Mouse (Mus musculus): ENCODE results near the gene Nupr1.
A peak's percentile ranks its signal among the peaks of the same experiment; 100 is the strongest.

Gene Nupr1

DNA sequence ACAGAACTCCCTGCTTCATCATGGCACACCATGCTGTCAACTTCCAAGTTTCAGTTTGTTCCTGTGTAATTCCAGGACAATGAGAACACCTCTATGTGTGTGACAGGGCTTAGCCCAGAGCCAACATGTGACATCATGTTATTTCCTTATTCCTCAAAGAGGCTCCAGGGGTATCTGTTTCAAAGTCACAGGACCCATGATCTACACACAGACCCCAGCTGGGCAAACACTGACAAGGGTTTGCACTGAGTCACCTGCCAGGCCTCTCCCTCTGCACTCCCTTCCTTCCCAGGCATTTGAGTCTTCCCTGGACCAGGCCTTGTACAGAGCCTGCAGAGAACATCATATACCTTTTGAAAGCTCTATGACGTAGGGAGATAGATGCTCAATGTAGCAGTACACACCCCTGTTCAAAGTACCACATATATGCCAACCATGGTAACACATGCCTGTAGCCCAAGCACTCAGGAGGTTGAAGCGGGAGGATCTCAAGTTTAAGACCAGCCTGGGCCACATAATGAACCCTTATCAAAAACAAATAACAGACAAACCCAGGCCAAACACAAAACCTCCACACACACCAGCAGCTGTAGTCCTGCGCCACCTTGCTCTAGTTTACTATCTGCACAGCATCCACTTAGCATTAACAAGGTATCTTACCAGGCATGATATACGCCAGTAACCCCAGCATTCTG, at the start of gene Nupr1:
Gene Nupr1 (minus strand): TSS at position 38 of the 695 bp plus-strand sequence.
- no peak for DNase-seq (ENCODE audit: low spot score in 2 of 2)

DNA sequence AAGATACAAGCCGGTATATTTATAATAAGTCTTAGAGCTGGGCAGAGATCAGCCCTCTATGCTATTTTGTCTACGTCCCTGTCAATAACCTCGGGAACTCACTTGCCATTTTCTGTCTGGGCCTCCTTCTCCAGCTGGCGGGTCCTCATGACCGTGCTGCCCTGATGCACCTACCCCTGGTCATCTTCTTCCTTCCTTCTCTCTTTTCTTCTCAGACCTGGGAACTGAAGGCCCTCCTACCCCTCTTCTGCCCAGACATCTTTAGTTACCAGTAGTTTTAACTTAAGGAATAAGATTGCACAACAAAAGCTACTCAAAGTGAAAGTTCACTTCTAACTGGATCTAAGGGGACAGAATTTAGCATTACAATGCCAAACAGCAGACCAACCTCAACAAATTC, 49.0 kb upstream of the Nupr1 start:
- no peak for DNase-seq (ENCODE audit: low spot score in 2 of 2)

DNA sequence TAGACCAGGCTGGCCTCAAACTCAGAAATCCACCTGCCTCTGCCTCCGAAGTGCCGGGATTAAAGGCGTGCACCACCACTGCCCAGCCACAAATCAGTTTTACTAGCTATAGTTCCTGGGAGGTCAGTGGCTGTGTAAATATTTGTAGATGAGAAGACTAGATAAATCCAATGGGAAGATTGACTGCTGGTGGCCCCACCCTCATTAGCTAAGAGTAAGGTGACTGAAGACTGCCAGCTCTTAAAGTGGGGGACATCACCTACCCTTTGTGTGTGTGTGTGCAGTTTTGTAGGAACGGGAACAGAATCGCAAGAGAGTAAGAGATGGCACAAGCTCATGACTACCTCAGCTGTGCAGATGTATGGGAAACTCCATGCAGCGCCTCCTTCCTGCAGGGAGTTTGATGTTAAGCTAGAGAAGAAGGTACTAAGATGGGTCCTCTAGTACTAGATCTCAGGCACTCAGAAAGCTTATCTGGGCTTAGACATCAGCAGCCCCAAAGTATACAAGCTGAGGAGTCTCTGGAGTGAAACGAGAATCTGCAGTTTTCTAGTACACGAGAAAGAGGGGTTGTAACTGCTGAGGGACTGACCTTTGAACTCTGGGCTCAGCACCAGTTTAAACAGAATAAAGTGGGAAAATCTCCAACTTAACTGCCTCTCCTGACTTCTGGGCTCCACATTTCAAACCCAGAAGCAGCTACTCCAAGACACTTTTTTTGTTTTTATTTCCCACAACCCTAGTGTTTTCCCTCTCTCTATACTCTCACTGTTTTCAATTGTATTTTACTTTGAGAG, 48.1 kb upstream of the Nupr1 start:
- no peak for DNase-seq (ENCODE audit: low spot score in 2 of 2)

DNA sequence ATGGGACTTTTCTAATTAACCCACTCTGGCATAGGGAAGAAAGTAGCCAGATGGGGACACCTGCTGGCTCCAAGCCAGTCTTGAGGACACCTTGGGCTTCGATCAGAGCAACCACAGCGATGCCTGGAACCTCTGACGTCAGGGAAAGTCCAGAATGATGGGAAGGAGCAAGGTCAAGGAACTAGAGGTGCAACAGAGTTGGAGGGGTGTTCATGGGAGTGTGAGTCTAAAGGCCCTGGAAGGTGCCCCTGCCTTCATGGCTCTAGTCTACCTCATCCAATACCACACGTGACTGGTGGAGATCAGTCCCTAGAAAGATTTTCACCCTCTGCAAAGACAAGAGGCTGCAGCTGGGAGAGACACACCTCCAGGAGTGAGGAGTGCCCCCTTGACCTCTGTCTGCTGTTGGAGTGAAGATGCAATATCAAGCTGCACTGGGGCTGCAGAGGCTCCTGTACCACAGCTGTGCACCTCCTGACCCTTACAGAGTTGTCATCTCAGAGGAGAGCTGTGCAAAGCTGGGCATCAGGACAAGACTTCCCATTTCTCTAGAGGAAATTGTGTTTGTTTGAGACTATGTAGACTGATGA, 46.1 kb upstream of the Nupr1 start:
- DNase-seq (ENCODE audit: low spot score in 2 of 2): no peak

DNA sequence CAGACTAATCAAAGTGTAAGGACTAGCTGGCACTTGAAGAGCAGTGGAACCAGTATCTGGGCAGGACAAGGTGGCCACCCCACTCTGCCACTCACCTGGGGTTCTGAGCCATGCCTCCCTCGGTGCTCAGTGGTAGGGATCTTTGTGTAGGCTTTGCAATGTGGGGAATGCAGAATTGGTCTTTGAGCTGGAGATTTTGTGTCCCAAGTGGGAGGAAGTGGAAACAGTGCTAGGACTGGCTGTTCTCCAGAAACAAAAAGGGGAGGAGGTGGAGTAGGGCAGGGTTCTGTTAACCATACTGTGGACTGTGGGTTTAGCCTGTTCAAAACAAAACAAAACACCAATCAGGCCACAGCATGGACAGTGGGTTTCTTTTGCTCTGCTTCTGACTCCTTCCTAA, 45.5 kb upstream of the Nupr1 start, which contains the start of gene Sult1a1:
Gene Sult1a1 (minus strand): TSS at position 226 of the 400 bp plus-strand sequence.
- DNase-seq (ENCODE audit: low spot score in 2 of 2): no peak

DNA sequence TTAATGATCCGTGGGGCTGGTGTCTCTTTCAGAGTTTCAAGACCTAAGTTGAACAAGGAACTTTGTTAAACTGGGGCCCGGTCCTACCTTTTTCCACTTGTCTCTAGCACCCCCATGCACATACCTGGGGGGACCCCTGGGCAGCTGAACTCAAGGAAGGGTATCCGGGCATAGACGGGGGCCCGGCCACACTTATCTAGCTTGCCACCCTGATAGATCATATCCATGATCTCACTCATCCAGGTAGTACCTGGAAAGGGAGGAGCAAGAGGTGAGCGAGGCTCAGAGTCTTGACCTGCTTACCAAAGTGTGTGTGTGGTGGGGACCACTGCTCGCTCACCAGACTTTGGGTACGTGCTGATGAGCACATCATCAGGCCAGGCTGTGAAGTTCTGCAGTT, 44.4 kb upstream of the Nupr1 start:
- DNase-seq (ENCODE audit: low spot score in 2 of 2): no peak

DNA sequence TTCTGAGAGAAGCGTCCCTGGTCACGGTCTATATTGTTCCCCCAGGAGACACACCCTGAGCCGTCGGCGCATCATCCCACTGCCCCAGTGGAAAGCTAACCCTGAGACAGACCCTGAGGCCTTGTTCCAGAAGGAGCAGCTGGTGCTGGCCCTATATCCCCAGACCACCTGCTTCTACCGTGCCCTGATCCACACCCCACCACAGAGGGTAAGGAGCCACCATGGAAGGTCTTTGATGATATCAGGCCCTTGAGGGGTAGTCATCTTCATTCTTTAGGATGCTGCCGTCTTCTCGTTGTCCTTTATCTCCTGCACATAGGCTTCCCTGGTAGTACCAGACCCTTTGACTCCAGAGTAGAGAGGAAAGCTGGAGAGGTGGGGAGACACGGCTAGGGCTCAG, 41.5 kb upstream of the Nupr1 start:
- no peak for DNase-seq (ENCODE audit: low spot score in 2 of 2)

DNA sequence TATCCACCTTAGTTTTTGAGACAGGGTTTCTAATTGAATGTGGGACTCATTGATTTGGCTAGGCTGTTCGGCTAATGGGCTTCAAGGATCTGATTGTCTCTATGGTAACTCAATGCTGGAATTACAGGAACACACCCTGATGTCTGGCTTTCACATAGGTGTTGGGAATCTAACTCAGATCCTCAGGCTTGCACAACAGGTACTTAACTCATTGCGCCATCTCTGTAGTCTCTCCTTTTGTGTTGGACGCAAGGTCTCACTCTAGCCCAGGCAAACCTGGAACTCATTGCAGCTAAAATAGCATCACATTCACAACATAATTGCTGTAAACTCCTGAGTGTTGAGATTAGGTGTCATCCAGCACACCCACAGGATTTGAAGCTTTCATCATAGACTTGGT, 39.5 kb upstream of the Nupr1 start:
- DNase-seq (ENCODE audit: low spot score in 2 of 2): no peak

DNA sequence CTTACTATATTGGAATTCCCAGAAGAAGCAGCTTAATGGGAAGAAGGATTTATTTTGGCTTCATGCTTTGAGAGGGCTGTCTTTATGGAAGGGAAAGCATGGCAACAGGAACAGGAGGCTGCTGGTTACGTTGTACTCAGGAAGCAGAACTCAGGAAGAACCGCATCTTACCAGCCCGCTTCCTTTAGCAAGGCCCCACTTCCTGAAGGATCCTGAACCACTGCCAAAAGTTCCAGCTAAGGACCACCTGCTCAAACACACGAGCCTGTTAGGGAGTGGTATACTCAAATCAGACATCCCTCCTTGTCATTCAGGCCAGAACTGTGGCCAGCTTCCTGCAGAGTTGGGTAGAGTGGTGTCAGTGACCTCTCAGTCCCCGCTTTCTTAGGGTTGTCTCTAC, 37.8 kb upstream of the Nupr1 start:
- no peak for DNase-seq (ENCODE audit: low spot score in 2 of 2)

DNA sequence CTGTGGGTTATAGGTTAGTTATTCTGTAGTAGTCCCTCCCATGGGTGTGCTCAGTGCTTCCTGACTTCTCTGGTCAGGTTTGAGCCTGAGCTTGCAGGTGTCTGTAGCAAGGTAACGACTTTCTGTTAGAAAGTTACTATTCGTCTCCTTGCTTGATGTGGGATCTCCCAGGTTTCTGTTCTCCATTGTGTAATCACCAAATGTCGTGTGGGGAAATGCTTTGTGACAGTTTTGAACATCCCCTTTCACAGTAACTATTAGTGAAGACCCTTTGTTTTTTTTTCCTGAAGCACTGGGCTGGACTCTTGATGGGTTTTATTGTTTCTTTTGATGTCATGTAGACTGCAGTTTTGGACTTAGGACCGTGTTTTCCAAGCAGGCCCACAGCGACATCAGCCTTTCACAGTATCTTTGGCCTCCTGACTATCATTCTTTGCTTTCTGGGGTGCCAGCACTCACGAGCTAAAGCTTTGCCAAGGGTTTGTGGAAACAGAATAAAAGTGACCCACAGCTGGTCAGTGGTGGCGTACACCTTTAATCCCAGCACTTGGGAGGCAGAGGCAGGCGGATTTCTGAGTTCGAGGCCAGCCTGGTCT, 36.9 kb upstream of the Nupr1 start:
- no peak for DNase-seq (ENCODE audit: low spot score in 2 of 2)

DNA sequence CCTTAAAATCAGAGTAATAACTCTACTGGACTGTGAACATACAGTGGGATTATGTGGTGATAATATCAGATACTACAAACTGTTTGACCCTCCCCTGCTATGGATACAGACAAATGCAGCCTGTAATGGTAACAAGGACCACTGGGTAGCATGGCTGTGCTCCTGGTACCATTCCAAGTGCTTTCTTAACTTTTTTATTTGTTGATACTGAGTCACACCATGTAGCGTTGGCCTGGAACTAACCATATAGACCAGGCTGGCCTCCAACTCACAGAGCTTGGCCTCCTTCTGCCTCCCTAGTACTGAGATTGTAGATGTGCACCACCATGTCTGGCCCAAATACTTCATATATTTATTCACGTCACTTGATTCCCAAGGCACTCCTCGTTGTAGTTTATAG, 34.6 kb upstream of the Nupr1 start:
- no peak for DNase-seq (ENCODE audit: low spot score in 2 of 2)

DNA sequence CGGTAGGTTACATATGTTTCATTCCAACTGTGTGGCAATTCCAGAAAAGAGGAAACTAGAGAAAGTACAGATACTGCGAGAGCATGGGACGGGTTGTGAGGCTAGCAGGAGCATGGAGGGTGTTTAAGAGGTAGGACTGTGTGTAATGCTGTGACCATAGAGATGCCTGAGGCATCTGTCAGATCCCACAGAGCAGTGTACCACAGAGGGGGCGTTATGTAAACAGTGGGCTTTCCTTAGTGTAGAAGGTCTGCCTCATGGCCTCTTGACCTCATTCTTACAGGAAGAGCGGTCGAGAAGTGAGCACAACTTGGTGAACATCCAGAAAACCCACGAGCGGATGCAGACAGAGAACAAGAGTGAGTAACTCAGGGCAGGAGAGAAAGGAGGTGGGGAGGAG, 33.0 kb upstream of the Nupr1 start:
- no peak for DNase-seq (ENCODE audit: low spot score in 2 of 2)

DNA sequence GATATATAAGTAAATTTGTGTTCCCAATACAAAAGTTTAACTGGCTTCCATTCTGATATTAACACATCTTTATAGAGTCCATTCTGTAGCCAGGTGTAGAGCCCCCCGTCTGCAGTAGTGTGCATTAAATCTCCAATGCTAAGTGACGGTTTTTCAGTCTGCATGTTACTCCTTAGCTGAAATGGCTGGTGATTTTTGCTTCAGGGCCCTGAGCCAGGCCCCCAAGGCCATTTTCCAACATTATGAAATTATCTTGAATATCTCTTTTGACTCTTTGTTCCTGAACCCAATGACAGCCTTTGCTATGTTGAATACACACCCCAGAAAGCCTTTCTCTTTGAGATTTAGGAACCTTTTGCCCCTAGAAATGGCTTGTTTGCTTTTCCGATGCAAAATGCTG, 29.1 kb upstream of the Nupr1 start:
- DNase-seq (ENCODE audit: low spot score in 2 of 2): no peak

DNA sequence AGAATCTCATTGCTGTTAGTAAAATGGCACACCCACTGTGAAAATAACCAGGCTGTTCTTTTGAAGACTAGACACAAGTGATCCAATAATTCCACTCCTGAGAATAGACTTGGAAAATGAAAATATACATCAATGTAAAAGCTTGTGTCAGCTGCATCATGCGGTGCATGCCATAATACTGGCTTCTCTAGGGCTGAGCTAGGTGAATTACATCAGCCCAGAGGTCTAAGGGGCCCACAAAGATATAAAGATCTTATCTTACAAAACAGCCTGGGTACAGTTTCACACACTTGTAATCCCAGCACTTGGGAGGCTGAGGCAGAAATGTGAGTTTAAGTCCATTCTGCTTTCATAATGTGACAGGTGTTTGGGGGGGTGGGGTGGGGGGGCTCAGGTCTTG, 26.9 kb upstream of the Nupr1 start:
- no peak for DNase-seq (ENCODE audit: low spot score in 2 of 2)

DNA sequence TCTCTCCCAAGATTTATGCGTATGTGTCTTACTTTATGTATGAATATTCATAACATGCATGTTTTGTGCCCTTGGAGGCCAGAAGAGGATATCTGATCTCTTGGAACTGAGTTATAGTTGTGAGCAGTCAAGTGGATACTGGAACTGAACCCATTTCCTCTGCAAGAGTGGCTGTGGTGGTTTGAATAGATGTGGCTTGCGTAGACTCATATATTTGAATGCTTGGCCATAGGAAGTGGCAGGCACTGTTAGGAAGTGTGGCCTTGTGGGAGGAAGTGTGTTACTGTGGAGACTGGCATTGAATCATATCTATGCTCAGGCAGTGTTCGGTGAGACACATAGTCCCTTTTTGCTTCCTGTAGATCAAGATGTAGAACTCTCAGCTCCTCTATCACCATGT, 25.0 kb upstream of the Nupr1 start:
- DNase-seq (ENCODE audit: low spot score in 2 of 2): no peak

DNA sequence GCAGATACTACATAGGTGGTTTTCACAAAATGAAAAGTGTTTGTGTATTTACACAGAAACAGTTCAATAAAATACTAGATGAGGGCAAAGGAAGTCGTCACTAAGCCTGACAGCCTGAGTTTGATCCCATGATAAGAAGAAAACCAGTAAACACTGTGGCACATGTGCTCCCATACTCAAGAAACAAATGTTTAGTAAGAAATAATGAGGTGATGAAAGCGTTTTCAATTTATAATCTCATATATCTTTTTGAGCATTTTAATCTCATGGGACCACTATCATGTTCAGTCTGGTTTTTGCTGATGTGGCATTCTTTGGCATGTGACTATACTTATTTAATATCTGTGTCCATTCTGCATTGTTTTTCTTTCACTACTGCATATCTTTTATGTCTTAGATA, 23.3 kb upstream of the Nupr1 start:
- no peak for DNase-seq (ENCODE audit: low spot score in 2 of 2)

DNA sequence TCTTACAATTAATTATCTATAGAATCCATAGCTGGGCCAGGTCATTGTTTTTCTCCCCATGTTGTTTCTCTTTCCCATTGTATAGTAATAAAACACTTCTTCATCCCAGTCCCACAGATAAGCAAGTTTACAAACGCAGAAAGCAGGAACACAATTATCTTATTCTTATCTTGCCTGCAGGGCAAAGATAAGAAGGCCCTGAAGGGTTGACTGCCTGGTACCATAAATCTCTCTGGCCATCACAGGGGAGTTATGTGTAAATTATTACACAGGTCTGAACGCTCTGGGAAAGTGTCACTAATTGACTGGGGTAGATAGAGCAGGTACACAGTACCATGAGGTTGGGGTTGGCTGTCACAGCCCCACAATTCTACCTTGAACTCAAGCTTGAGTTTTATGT, 20.2 kb upstream of the Nupr1 start:
- no peak for DNase-seq (ENCODE audit: low spot score in 2 of 2)

DNA sequence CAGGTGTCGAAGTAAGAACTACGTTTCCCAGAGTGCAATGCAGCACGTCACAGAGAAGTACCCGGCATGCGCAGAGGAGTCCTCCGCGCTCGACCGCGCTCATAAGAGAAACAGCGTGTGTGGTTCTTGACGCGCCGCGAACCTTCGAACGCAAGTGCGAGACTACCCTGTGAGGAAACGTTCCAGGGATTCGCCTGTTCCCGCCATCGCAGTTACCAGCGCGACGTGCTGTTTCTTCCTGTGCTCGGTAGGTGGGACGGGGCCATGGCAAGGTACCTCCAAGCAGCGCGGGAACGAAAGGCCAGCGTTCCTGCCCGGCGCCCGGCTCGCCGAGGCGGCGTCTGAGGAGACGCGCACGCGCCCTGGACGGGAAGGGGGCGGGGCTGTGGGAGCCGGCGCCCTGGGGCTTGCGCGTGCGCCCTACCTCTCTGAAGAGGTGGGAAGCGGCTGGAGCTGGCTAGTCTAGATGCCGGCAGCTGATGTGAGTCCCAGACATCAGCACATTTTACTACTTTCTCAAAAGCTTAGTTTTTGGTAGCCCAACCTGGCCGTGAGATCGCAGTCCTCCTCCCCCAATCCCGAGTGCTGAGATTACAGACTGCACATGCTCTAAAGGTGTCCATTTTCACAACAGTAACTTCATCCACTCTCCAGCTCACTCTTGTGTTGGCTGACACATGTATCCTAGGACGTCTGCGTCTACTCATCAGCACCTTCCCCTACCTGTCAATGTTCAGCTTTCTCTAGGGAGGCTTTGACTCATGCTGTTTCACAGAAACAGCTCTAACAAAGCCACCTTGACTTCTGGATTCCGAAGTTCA, 18.8 kb upstream of the Nupr1 start, which contains the start of gene Sgf29:
Gene Sgf29 (plus strand): TSS at position 79 of the 821 bp plus-strand sequence.
- DNase-seq (ENCODE audit: low spot score in 2 of 2): peak; percentile 94

DNA sequence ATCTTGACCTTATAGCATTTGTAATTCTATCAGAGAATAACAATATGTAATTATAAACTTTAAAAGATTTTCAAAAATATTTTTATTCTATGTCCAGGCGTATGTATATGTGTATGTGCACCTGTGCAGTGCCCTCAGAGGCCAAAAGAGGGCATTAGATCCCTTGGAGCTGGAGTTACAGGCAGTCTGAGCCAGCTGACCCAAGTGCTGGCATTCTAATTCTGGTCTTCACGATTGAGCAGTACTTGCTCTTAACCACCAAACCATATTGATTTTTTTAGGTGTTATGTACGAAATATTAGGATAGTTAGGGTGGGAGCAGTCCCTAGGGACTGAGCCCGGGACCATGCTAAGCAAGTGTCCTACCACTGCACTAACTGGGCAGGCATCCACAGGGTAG, 17.8 kb upstream of the Nupr1 start:
- peak in 1 of 2 experiments; percentile 7 for DNase-seq (ENCODE audit: low spot score in 2 of 2)

DNA sequence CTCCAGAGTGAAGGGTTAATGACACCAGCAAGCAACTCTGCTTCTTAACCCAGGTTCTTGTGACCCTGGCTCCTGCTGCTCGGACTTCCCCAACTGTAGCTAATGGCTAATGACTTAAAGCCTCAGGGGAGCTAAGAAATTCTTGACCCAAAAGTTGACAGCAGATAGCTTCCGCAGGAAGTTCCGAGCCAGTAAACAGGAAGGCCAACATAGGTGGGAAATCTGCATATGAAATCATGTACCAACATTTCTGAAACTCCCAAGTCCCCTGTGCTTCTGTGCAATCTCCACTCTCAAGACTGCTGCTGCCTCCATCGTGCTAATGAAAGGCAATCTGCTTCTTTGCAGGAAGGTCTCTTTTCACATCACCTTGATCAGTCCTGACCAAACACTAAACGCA, 15.0 kb upstream of the Nupr1 start:
- no peak for DNase-seq (ENCODE audit: low spot score in 2 of 2)

DNA sequence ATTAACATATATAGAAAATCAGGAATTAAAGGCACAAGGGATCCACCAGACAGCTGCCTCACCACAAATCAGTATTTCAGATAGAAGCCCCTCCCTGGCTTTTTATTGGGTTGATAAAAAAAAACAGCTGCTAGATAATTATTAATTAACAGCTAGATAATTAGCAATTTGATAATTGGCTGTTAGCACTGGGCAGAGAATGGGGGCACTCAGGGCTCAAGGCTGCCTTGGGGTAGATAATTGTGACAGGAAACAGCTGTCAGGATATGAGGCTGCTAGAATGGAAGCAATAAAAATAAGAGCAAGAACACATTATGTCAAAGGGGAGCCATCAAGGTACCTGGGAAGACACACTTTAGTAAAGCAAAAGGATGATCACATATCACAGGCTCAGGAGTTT, 14.3 kb upstream of the Nupr1 start:
- no peak for DNase-seq (ENCODE audit: low spot score in 2 of 2)

DNA sequence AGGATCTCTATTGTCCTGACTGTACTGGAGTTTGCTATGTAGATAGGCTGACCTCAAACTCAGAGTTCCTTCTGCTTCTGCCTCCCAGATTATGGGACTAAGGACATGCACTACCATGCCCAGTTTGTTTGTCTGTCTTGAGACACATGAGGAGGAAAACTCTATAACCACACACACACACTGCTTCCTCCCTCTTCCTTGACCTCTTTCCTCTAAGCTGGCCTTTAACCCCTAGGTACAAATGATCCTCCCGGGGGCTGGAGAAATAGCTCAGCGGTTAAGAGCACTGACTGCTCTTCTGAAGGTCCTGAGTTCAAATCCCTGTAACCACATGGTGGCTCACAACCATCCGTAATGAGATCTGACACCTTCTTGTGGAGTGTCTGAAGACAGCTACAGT, 13.7 kb upstream of the Nupr1 start:
- DNase-seq (ENCODE audit: low spot score in 2 of 2): no peak

All from frontal cortex, postnatal 36 days (tissue).